Mouse (Mus musculus): Measurements from ENCODE around the gene Ppp1r27. TPM values are rescaled to one million over a fixed set of nuclear protein-coding genes. Genes with fewer than 3 reads are reported as not detected.

Ppp1r27 gene
- polyA plus RNA-seq, 1 experiment from 2014 or later = 9.6 TPM

DNA sequence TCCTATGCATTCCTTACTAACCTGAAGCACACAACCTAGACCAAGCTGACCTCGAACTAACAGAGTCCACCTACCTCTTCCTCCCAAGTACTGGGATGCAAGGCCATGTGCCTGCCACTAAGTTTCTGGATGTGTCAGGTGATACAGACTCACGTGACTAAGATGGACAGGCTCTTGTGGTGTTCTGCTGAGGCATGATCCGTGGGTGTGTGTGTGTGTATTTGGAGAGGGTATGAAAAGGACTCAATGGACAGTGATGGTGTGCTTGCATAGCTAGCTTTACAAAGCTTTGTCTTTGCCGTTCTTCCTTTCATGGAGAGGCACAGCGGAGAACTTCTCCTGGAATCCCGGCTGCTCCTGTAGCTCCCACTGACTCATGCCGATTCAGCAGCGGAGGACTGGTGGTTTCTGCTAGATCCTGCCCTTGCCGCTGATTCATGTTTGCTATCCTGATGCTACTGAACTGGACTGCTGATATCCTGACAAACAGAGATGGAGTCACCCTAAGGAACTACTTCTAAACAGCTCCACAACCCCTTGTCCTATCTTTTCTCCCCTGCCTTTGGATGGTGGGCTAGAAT, 42.6 kb downstream of the Ppp1r27 start:
- Histone ChIP-seq H3K9ac (ENCODE audit: low read depth, low read length) (no peak overlapping the region), H3K36me3 (ENCODE audit: control insufficient read depth, insufficient read depth, low read length) (no peaks in the 10 kb centered on the region), H3K27ac (replicated peaks; ENCODE audit: low read depth, low read length) (no peak overlapping the region), H3K27me3 (replicated peaks; ENCODE audit: control insufficient read depth, insufficient read depth, low read length) (no peaks in the 10 kb centered on the region), H3K4me3 (ENCODE audit: low read depth, low read length) (no peak overlapping the region), H3K9me3 (ENCODE audit: control insufficient read depth, low read length) (no peaks in the 10 kb centered on the region), H3K4me1 (ENCODE audit: control insufficient read depth, insufficient read depth, low read length) (peaks cover 9% of the 10 kb centered on the region), H3K4me2 (ENCODE audit: low read depth, low read length) (no peak overlapping the region)
- no peak for DNase-seq (ENCODE audit: low spot score)
- no peak for ATAC-seq (ENCODE audit: low read depth)
- WGBS = 82% methylated on average over 9 of the region's 9 CpGs

GRCm38 (mm10) chr11:120507611-120508289, 43.2 kb downstream of the Ppp1r27 start:
- H3K27me3 ChIP-seq (replicated peaks; ENCODE audit: control insufficient read depth, insufficient read depth, low read length) = no peaks in the 10 kb centered on the region
- no peak overlapping the region for H3K9ac ChIP-seq (ENCODE audit: low read depth, low read length)
- H3K36me3 ChIP-seq (ENCODE audit: control insufficient read depth, insufficient read depth, low read length) = no peaks in the 10 kb centered on the region
- no peak overlapping the region for H3K4me2 ChIP-seq (ENCODE audit: low read depth, low read length)
- DNase-seq (ENCODE audit: low spot score) (peak; percentile 65), ATAC-seq (ENCODE audit: low read depth) (peak; percentile 53; the same call in 1 of the 2 replicates)
- H3K4me1 ChIP-seq (ENCODE audit: control insufficient read depth, insufficient read depth, low read length) = peaks cover 9% of the 10 kb centered on the region
- no peak overlapping the region for H3K4me3 ChIP-seq (ENCODE audit: low read depth, low read length)
- no peak overlapping the region; the same call in 1 of the 2 replicates for H3K27ac ChIP-seq (replicated peaks; ENCODE audit: low read depth, low read length)
- whole genome bisulfite sequencing = 74% methylated on average over 13 of the region's 13 CpGs
- no peaks in the 10 kb centered on the region for H3K9me3 ChIP-seq (ENCODE audit: control insufficient read depth, low read length)

DNA sequence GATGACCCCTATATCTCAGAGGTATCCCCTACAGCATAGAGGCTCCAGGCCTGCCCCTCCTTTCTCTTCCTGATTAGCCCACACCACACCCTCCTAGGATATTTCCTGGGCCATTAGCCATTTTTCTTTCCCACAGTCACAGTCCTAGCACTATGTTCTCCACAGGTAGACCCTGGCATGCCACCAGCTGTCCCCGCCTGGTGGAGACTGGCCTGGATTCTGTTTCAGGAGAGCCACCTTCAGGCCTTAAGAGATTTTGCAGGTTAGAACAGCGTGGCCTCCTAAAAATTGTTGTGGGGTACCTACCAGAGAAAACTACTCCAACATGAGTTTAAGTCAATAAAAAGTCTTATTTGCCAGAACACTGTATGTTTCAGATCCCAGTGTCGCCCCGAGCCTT, 44.0 kb downstream of the Ppp1r27 start:
- ATAC-seq (ENCODE audit: low read depth) = peak; percentile 47; the same call in 1 of the 2 replicates
- H3K9me3 ChIP-seq (ENCODE audit: control insufficient read depth, low read length) = no peaks in the 10 kb centered on the region
- no peak overlapping the region for H3K27ac ChIP-seq (replicated peaks; ENCODE audit: low read depth, low read length)
- H3K36me3 ChIP-seq (ENCODE audit: control insufficient read depth, insufficient read depth, low read length) = no peaks in the 10 kb centered on the region
- no peak overlapping the region for H3K4me2 ChIP-seq (ENCODE audit: low read depth, low read length)
- H3K9ac ChIP-seq (ENCODE audit: low read depth, low read length) = no peak overlapping the region
- DNase-seq (ENCODE audit: low spot score) = peak; percentile 57
- no peaks in the 10 kb centered on the region for H3K27me3 ChIP-seq (replicated peaks; ENCODE audit: control insufficient read depth, insufficient read depth, low read length)
- no peak overlapping the region for H3K4me3 ChIP-seq (ENCODE audit: low read depth, low read length)
- 60% methylated on average over 4 of the region's 4 CpGs for WGBS
- peaks cover 9% of the 10 kb centered on the region for H3K4me1 ChIP-seq (ENCODE audit: control insufficient read depth, insufficient read depth, low read length)

GRCm38 (mm10) chr11:120505661-120506060, 45.3 kb downstream of the Ppp1r27 start:
- no peak overlapping the region for H3K4me2 ChIP-seq (ENCODE audit: low read depth, low read length)
- no peaks in the 10 kb centered on the region for H3K27me3 ChIP-seq (replicated peaks; ENCODE audit: control insufficient read depth, insufficient read depth, low read length)
- H3K9me3 ChIP-seq (ENCODE audit: control insufficient read depth, low read length) = no peaks in the 10 kb centered on the region
- WGBS = 76% methylated on average over 3 of the region's 3 CpGs
- no peak for ATAC-seq (ENCODE audit: low read depth)
- H3K36me3 ChIP-seq (ENCODE audit: control insufficient read depth, insufficient read depth, low read length) = no peaks in the 10 kb centered on the region
- H3K9ac ChIP-seq (ENCODE audit: low read depth, low read length) = no peak overlapping the region
- H3K4me3 ChIP-seq (ENCODE audit: low read depth, low read length) = no peak overlapping the region
- H3K4me1 ChIP-seq (ENCODE audit: control insufficient read depth, insufficient read depth, low read length) = peaks cover 7% of the 10 kb centered on the region
- DNase-seq (ENCODE audit: low spot score) = no peak
- H3K27ac ChIP-seq (replicated peaks; ENCODE audit: low read depth, low read length) = no peak overlapping the region

GRCm38 (mm10) chr11:120501701-120502100, 49.2 kb downstream of the Ppp1r27 start:
- Histone ChIP-seq H3K27me3 (replicated peaks; ENCODE audit: control insufficient read depth, insufficient read depth, low read length) (no peaks in the 10 kb centered on the region), H3K4me3 (ENCODE audit: low read depth, low read length) (no peak overlapping the region), H3K4me1 (ENCODE audit: control insufficient read depth, insufficient read depth, low read length) (no peaks in the 10 kb centered on the region), H3K27ac (replicated peaks; ENCODE audit: low read depth, low read length) (no peak overlapping the region), H3K36me3 (ENCODE audit: control insufficient read depth, insufficient read depth, low read length) (peaks cover 21% of the 10 kb centered on the region), H3K9ac (ENCODE audit: low read depth, low read length) (no peak overlapping the region), H3K9me3 (ENCODE audit: control insufficient read depth, low read length) (no peaks in the 10 kb centered on the region), H3K4me2 (ENCODE audit: low read depth, low read length) (no peak overlapping the region)
- DNase-seq (ENCODE audit: low spot score) (no peak), ATAC-seq (ENCODE audit: low read depth) (no peak)
- WGBS = 88% methylated on average over 4 of the region's 4 CpGs

GRCm38 (mm10) chr11:120501018-120501417, 49.9 kb downstream of the Ppp1r27 start:
- H3K27ac ChIP-seq (replicated peaks; ENCODE audit: low read depth, low read length) = no peak overlapping the region
- 55% methylated on average over 6 of the region's 6 CpGs for WGBS

DNA sequence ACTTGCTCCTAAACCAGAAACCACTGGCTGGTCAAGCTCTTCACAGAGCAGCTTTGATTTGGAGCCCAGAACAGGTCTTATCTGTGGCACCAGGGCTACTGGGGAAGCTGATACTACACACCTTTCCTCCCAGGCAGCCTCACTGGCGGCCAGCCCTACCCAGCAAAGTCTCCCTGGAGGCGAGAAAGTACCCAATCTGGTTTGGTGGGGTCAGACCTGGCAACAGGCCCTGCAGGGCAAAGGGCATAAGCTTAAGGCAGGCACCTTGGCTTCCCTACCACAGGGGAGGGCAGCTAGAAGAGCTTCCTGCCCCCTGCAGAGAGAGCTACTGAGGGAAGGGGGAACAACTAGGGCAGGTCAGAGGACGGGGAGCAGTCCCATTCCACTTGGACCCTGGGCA, 50.6 kb downstream of the Ppp1r27 start:
- H3K4me2 ChIP-seq (ENCODE audit: low read depth, low read length) = no peak overlapping the region
- DNase-seq (ENCODE audit: low spot score) (no peak), ATAC-seq (ENCODE audit: low read depth) (peak; percentile 24; the same call in 1 of the 2 replicates)
- no peak overlapping the region for H3K4me3 ChIP-seq (ENCODE audit: low read depth, low read length)
- H3K27ac ChIP-seq (replicated peaks; ENCODE audit: low read depth, low read length) = no peak overlapping the region
- H3K36me3 ChIP-seq (ENCODE audit: control insufficient read depth, insufficient read depth, low read length) = peaks cover 33% of the 10 kb centered on the region
- H3K27me3 ChIP-seq (replicated peaks; ENCODE audit: control insufficient read depth, insufficient read depth, low read length) = no peaks in the 10 kb centered on the region
- no peaks in the 10 kb centered on the region for H3K9me3 ChIP-seq (ENCODE audit: control insufficient read depth, low read length)
- no peaks in the 10 kb centered on the region for H3K4me1 ChIP-seq (ENCODE audit: control insufficient read depth, insufficient read depth, low read length)
- peak overlapping the region; percentile 31; the same call in 1 of the 2 replicates for H3K9ac ChIP-seq (ENCODE audit: low read depth, low read length)
- WGBS = 29% methylated on average over 3 of the region's 3 CpGs

More at GRCm38 (mm10) chr11:120501018-120501417, 49.9 kb downstream of the Ppp1r27 start:
- Histone ChIP-seq H3K9me3 (ENCODE audit: control insufficient read depth, low read length) (no peaks in the 10 kb centered on the region), H3K4me1 (ENCODE audit: control insufficient read depth, insufficient read depth, low read length) (no peaks in the 10 kb centered on the region), H3K4me2 (ENCODE audit: low read depth, low read length) (no peak overlapping the region), H3K27me3 (replicated peaks; ENCODE audit: control insufficient read depth, insufficient read depth, low read length) (no peaks in the 10 kb centered on the region), H3K4me3 (ENCODE audit: low read depth, low read length) (no peak overlapping the region), H3K9ac (ENCODE audit: low read depth, low read length) (no peak overlapping the region), H3K36me3 (ENCODE audit: control insufficient read depth, insufficient read depth, low read length) (peaks cover 27% of the 10 kb centered on the region)
- DNase-seq (ENCODE audit: low spot score) = no peak
- no peak for ATAC-seq (ENCODE audit: low read depth)

All from embryonic facial prominence, embryonic 14.5 days (tissue).